Mouse (Mus musculus) limb, embryonic 15.5 days (tissue): ENCODE measurements around the gene Calhm2. TPM values are rescaled to one million over a fixed set of nuclear protein-coding genes. Genes with fewer than 3 reads are reported as not detected.
A peak's percentile ranks its signal among the peaks of the same experiment; 100 is the strongest.

ENCODE experiments used
- ATAC-seq: fragments of 200-750 bp; cut with Nextera tagmentation; 2 replicates; pipeline ENCODE4 v1.8.0; 2017; ENCODE audit warnings: low read depth, moderate TSS enrichment; ENCODE audit not compliant: insufficient number of reproducible peaks, low FRiP score, low TSS enrichment
- H3K27ac ChIP-seq: fragments of 300-500 bp; sonication (generic); 2 replicates; pipeline ENCODE4 v1.5.1; 2015; ENCODE audit warnings: moderate library complexity, mild to moderate bottlenecking, inconsistent platforms
- H3K27me3 ChIP-seq: fragments of 300-500 bp; sonication (generic); 2 replicates; pipeline ENCODE4 v1.6.1; 2015; ENCODE audit warnings: inconsistent platforms
- H3K36me3 ChIP-seq: fragments of 300-500 bp; sonication (generic); 2 replicates; pipeline ENCODE4 v1.6.1; 2015; ENCODE audit warnings: inconsistent platforms
- H3K4me1 ChIP-seq: fragments of 300-500 bp; sonication (generic); 2 replicates; pipeline ENCODE4 v1.6.1; 2015; ENCODE audit warnings: inconsistent platforms
- H3K4me2 ChIP-seq: fragments of 300-500 bp; sonication (generic); 2 replicates; pipeline ENCODE4 v1.6.1; 2015; ENCODE audit warnings: mild to moderate bottlenecking, inconsistent platforms
- H3K4me3 ChIP-seq: fragments of 300-500 bp; sonication (generic); 2 replicates; pipeline ENCODE4 v1.5.1; 2015; ENCODE audit warnings: mild to moderate bottlenecking, inconsistent platforms
- H3K9ac ChIP-seq: fragments of 300-500 bp; sonication (generic); 2 replicates; pipeline ENCODE4 v1.6.1; 2015; ENCODE audit warnings: inconsistent platforms
- H3K9me3 ChIP-seq: fragments of 300-500 bp; sonication (generic); 2 replicates; pipeline ENCODE4 v1.6.1; 2016; ENCODE audit warnings: inconsistent platforms
- whole genome bisulfite sequencing: fragments of 180-500 bp; shearing (Covaris S2); methylation state at CpG from one replicate; pipeline ENCODE4 v1.1.7; 2015; 5-methylcytosine and 5-hydroxymethylcytosine counted together
- polyA plus RNA-seq: library from polyadenylated mRNA; unstranded; fragments of >200 nt; fragmentation: Nextera tagmentation; extraction: Ambion mirVana; gene quantifications from 2 replicates; pipeline ENCODE4 v1.2.1, GENCODE M21; 2015

The Calhm2 gene
- polyA plus RNA-seq, 1 experiment from 2014 or later = 13.0 TPM

DNA sequence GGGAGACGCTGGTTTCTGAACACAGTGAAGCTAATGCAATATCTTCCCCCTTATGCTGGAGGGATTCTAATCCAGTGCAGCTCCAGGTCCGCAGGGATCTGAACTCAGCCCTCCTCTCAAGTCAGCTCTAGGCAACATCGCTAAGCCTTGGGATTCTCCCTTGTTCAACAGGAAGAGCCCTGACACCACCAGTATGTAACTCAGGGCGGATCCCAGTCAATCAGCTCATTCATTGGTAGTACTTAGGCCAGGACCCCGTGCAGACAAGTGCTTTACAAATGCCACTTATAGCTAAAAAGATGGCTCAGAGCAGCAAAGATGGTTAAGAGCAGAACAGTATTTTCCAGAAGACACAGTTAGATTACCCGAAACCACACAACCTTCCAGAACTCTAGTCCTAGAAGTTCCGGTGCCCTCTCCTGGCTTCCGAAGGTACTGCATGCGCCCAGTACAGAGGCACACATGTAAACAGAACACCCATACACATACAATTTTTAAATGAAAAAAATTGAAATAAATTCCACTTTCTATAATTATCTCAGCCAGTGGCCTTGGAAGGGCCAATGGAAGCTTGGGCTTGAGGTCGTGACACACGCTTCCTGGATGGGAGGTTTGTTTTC lies 30.8 kb upstream of the Calhm2 start:
- Histone ChIP-seq H3K4me1 (peaks cover 7% of the 10 kb centered on the region), H3K4me3 (peak overlapping the region; percentile 7; the same call in 1 of the 2 replicates), H3K27ac (no peak overlapping the region), H3K4me2 (peak overlapping the region; percentile 33), H3K9me3 (no peaks in the 10 kb centered on the region), H3K36me3 (no peaks in the 10 kb centered on the region), H3K27me3 (no peaks in the 10 kb centered on the region; the same call in 1 of the 2 replicates), H3K9ac (no peak overlapping the region)
- no peak for ATAC-seq
- WGBS = 22% methylated on average over 11 of the region's 11 CpGs

DNA sequence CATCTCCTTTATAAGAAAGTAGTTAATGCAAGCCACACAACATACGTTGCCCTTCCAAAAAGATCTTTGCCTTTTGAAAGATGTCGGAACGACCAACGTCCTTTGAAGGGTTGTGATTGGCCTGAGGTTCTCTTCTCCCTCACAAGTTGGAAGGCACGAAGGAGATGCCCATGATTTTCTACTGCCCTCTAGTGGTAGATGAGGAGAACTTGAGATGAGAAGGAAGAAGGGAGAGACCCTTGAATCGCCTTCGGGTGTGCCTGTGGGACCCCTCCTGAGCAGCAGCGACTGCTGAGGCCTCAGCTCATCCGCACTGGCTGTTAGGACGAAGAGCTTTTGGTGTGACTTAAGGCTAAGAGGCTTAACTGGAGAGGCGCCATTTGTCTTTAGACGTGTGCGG lies 30.1 kb upstream of the Calhm2 start:
- 0 out of 2 replicates have a peak, but pooled peaks have one; percentile 50 for ATAC-seq
- 10% methylated on average over 13 of the region's 13 CpGs for WGBS
- Histone ChIP-seq H3K9me3 (no peaks in the 10 kb centered on the region), H3K27ac (no peak overlapping the region), H3K27me3 (no peaks in the 10 kb centered on the region; the same call in 1 of the 2 replicates), H3K9ac (0 out of 2 replicates have a peak overlapping the region, but pooled peaks have one; percentile 17), H3K4me3 (peak overlapping the region; percentile 7; the same call in 1 of the 2 replicates), H3K4me2 (peak overlapping the region; percentile 33), H3K4me1 (peaks cover 7% of the 10 kb centered on the region), H3K36me3 (no peaks in the 10 kb centered on the region)

- WGBS = 63% methylated on average over 7 of the region's 7 CpGs
- peaks cover 7% of the 10 kb centered on the region for H3K4me1 ChIP-seq
- no peak for ATAC-seq
- no peaks in the 10 kb centered on the region; the same call in 1 of the 2 replicates for H3K27me3 ChIP-seq
- H3K36me3 ChIP-seq = no peaks in the 10 kb centered on the region
- H3K4me2 ChIP-seq = peak overlapping the region; percentile 33; the same call in 1 of the 2 replicates
- no peak overlapping the region for H3K9ac ChIP-seq
- no peak overlapping the region for H3K4me3 ChIP-seq
- H3K27ac ChIP-seq = no peak overlapping the region
- no peaks in the 10 kb centered on the region for H3K9me3 ChIP-seq
Observed at GRCm38 (mm10) chr19:47167617-47168214, 29.6 kb upstream of the Calhm2 start.

GRCm38 (mm10) chr19:47166758-47167157 lies 28.7 kb upstream of the Calhm2 start:
- WGBS = 44% methylated on average over 3 of the region's 3 CpGs
- H3K27ac ChIP-seq = no peak overlapping the region

GRCm38 (mm10) chr19:47163176-47163744 lies 25.2 kb upstream of the Calhm2 start:
- Histone ChIP-seq H3K27ac (no peak overlapping the region), H3K4me3 (no peak overlapping the region), H3K4me2 (no peak overlapping the region), H3K9me3 (no peaks in the 10 kb centered on the region), H3K4me1 (peaks cover under 1% of the 10 kb centered on the region; the same call in 1 of the 2 replicates), H3K36me3 (no peaks in the 10 kb centered on the region), H3K9ac (no peak overlapping the region), H3K27me3 (no peaks in the 10 kb centered on the region; the same call in 1 of the 2 replicates)
- WGBS = 84% methylated on average over 6 of the region's 6 CpGs
- no peak for ATAC-seq

More at GRCm38 (mm10) chr19:47166758-47167157, 28.7 kb upstream of the Calhm2 start:
- Histone ChIP-seq H3K4me1 (peaks cover 7% of the 10 kb centered on the region), H3K4me3 (no peak overlapping the region), H3K4me2 (no peak overlapping the region), H3K9me3 (no peaks in the 10 kb centered on the region), H3K27me3 (no peaks in the 10 kb centered on the region; the same call in 1 of the 2 replicates), H3K36me3 (no peaks in the 10 kb centered on the region), H3K9ac (no peak overlapping the region)
- no peak for ATAC-seq

DNA sequence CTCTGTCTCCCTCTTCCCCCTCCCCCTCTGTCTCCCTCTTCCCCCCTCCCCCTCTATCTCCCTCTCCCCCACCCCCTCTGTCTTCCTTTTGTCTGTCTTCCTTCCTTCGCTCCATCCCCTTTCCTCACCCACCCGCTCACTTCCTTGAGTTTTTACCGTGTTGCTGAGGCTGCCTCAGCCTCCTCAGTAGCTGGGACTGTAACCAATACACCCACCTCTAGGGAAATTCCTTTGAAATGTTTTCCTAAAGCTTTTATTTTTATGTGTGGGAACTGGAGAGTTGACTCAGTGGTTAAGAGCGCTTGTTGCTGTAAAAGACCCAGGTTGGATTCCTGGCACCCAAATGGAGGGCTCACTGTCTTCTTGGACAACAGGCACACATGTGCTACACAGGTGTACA lies 23.6 kb upstream of the Calhm2 start:
- WGBS = 56% methylated on average over 4 of the region's 4 CpGs
- no peaks in the 10 kb centered on the region for H3K36me3 ChIP-seq
- H3K4me2 ChIP-seq = no peak overlapping the region
- no peaks in the 10 kb centered on the region for H3K9me3 ChIP-seq
- no peak overlapping the region for H3K9ac ChIP-seq
- no peak overlapping the region for H3K27ac ChIP-seq
- H3K4me3 ChIP-seq = no peak overlapping the region
- no peaks in the 10 kb centered on the region for H3K4me1 ChIP-seq
- ATAC-seq = no peak
- H3K27me3 ChIP-seq = no peaks in the 10 kb centered on the region; the same call in 1 of the 2 replicates

DNA sequence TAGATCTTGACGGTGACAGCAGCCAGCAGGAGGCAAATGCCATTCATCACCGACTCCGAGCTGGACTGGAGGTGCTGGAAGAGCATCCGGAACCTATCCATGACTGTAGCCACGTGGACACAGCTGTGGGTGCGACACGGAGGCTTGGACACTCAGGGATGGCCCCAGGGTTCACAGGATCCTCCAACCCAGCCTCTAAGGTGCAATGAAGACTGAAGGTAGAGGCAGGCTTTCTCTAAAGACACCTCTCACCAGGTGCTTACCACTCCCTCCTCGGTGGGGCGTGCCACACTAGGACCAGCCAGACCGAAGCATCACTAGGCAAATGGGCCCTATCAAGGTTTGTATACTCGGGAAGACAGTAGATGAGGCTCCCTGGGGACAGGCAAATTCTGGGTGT lies 19.6 kb upstream of the Calhm2 start, which contains the start of gene Calhm3:
Gene Calhm3, minus strand, starts transcription at position 101 of the 400 bp plus-strand sequence.
- no peak within 1 kb of the TSS for H3K4me2 ChIP-seq
- no peak for ATAC-seq
- no peaks in the 10 kb centered on the region for H3K27me3 ChIP-seq
- 80% methylated on average over 11 of the region's 11 CpGs for WGBS
- H3K36me3 ChIP-seq = no peaks in the 10 kb centered on the region
- no peak within 1 kb of the TSS for H3K4me3 ChIP-seq
- H3K4me1 ChIP-seq = no peaks in the 10 kb centered on the region
- H3K9ac ChIP-seq = no peak within 1 kb of the TSS
- H3K9me3 ChIP-seq = no peaks in the 10 kb centered on the region
- no peak within 1 kb of the TSS for H3K27ac ChIP-seq

DNA sequence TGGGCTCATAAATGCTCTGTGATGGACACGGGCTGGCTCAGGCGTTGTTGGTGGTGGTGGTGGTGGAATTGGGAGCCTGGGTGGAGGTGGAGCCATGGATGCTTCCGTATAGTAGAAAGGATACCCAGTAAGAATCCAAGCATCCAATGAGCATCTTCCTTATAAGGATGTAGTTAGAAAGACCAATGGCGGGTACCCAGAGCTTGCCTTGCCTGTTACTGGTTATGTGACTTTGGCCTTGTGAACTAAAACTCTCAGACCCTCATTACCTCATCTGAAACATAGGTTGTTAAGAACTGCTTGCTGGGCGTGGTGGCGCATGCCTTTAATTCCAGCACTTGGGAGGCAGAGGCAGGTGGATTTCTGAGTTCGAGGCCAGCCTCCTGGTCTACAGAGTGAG lies 15.7 kb upstream of the Calhm2 start:
- peaks cover 8% of the 10 kb centered on the region; the same call in 1 of the 2 replicates for H3K27me3 ChIP-seq
- 85% methylated on average over 7 of the region's 7 CpGs for WGBS
- no peak overlapping the region for H3K9ac ChIP-seq
- no peak overlapping the region for H3K4me3 ChIP-seq
- ATAC-seq = no peak
- H3K4me2 ChIP-seq = no peak overlapping the region
- H3K9me3 ChIP-seq = no peaks in the 10 kb centered on the region
- H3K27ac ChIP-seq = no peak overlapping the region
- H3K36me3 ChIP-seq = no peaks in the 10 kb centered on the region
- H3K4me1 ChIP-seq = peaks cover 10% of the 10 kb centered on the region; the same call in 1 of the 2 replicates

DNA sequence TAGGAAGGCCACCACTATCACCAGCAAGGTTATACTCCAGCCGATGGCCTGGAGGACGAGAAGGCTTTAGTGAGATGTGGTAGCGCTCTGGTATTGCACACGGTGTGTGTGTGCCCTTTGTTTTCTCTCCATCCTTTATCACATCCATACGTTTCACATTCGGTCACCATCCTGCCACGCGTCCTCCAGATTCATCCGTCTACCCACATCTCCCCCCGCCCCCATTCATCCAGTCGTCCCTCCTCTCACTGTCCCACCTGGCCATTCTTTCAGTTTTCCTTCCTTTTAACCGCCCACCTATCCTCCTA lies 13.9 kb upstream of the Calhm2 start:
- Histone ChIP-seq H3K9me3 (no peaks in the 10 kb centered on the region), H3K4me3 (peak overlapping the region; percentile 28), H3K27me3 (peaks cover 8% of the 10 kb centered on the region; the same call in 1 of the 2 replicates), H3K4me1 (peaks cover 10% of the 10 kb centered on the region; the same call in 1 of the 2 replicates), H3K9ac (no peak overlapping the region), H3K36me3 (no peaks in the 10 kb centered on the region), H3K27ac (no peak overlapping the region), H3K4me2 (peak overlapping the region; percentile 52)
- 58% methylated on average over 12 of the region's 12 CpGs for WGBS
- no peak for ATAC-seq

- WGBS = 28% methylated on average over 32 of the region's 32 CpGs
- peaks cover 8% of the 10 kb centered on the region; the same call in 1 of the 2 replicates for H3K27me3 ChIP-seq
- H3K36me3 ChIP-seq = no peaks in the 10 kb centered on the region
- H3K9me3 ChIP-seq = no peaks in the 10 kb centered on the region
- peaks cover 10% of the 10 kb centered on the region; the same call in 1 of the 2 replicates for H3K4me1 ChIP-seq
- no peak for ATAC-seq
- peak overlapping the region; percentile 28 for H3K4me3 ChIP-seq
- peak overlapping the region; percentile 52 for H3K4me2 ChIP-seq
- no peak overlapping the region for H3K9ac ChIP-seq
- H3K27ac ChIP-seq = no peak overlapping the region
Observed at GRCm38 (mm10) chr19:47151332-47152061, 13.4 kb upstream of the Calhm2 start.

DNA sequence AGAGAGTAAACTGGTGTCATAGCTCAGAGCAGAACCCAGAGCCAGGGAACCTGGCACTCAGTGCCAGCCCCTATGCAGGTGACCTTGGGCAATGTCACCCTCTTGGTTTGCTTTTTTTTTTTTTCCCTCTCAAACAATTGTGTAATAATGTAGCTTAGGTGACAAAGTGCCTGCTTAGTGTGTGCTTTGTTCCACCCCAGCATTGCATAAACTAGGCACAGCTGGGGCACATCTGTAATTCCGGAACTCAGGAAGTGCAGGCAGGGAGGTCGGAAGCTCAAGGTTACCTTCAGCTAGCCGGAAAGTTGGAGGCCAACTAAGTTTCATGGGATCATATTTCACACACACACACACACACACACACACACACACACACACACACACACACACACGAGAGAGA lies 11.8 kb upstream of the Calhm2 start:
- H3K9me3 ChIP-seq = no peaks in the 10 kb centered on the region
- H3K36me3 ChIP-seq = no peaks in the 10 kb centered on the region
- H3K4me1 ChIP-seq = peaks cover 10% of the 10 kb centered on the region; the same call in 1 of the 2 replicates
- peaks cover 8% of the 10 kb centered on the region; the same call in 1 of the 2 replicates for H3K27me3 ChIP-seq
- H3K4me2 ChIP-seq = no peak overlapping the region
- 27% methylated on average over 3 of the region's 4 CpGs for WGBS
- no peak overlapping the region for H3K9ac ChIP-seq
- no peak overlapping the region for H3K4me3 ChIP-seq
- no peak overlapping the region for H3K27ac ChIP-seq
- no peak for ATAC-seq
